ENCODE assay signal across 8 mouse cellular contexts in the genomic region with DNA sequence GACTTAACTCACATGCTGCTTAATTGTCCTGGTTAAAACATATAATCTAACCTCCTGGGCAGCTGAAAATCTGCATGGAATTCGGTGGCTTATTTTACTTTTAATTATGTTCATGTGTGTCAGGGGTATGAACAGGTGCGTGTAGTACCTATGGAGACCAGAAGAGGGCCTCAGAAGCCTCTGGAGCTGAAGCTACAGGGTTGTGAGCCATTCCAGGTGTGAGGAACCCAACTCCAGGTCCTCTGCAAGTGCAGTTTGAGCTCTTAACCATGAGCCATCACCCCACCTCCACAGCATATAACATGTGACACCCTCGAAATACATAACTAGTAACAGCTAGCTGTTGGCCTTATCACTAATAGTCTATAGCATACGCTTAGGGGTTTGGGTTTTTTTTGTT. TPM values are rescaled to one million over a fixed set of nuclear protein-coding genes. Genes with fewer than 3 reads are reported as not detected.
DNase-seq lines count a peak whose midpoint lies in the region.

No protein-coding gene starts in this region.

- peak; percentile 33 for DNase-seq in adrenal gland, postnatal 25 days
- DNase-seq in adrenal gland, adult 18-20 months (ENCODE audit: low spot score in 2 of 2): no peak
- peak; percentile 32 to 43 for DNase-seq in left cerebral cortex, postnatal 14 days (ENCODE audit: low spot score in 2 of 2)
- DNase-seq in left cerebral cortex, postnatal 25 days (ENCODE audit: low spot score in 2 of 2): no peak
- DNase-seq in ZHBTc4 (ENCODE audit: low read depth, low spot score): peak; percentile 76
- peak; percentile 35 to 74 for DNase-seq in kidney, postnatal 36 days
- DNase-seq in testis, postnatal 10 days (ENCODE audit: low spot score): peak; percentile 71
- no peak for DNase-seq in ovary, postnatal 36 days (ENCODE audit: low spot score)

- intact Hi-C loops in left cerebral cortex, postnatal 14 days (cut with DNase I): no loop called here
- intact Hi-C loops in left cerebral cortex, postnatal 25 days (cut with DNase I): loop anchor here (1.0 to 10.0 kb wide), 2 partner anchors 69 to 323 kb away; no protein-coding TSS in a partner anchor

RNA-seq across cellular contexts. Expression of a gene that starts 47.6 kb away (rescaled TPM):
- 110 and 136 TPM in 2 replicates for total RNA-seq in adrenal gland, postnatal 25 days (2021)
- 100 to 1,000 TPM in 1 of 2 experiments, 10 to 100 TPM in 1; 99.7 to 114 TPM for total RNA-seq in adrenal gland, adult 18-20 months (2021)
- total RNA-seq in left cerebral cortex, postnatal 14 days (2021): 100 to 1,000 TPM; 117 to 127 TPM
- 100 to 1,000 TPM; 106 to 109 TPM for total RNA-seq in left cerebral cortex, postnatal 25 days (2021)

Comparison
In these comparisons a context has a peak if more than half of its experiments do, and no peak if none do; other contexts are left out.
1. DNase-seq: peak in adrenal gland, postnatal 25 days (single experiment), left cerebral cortex, postnatal 14 days (2 of 2), ZHBTc4 (single experiment), kidney, postnatal 36 days (2 of 2) and testis, postnatal 10 days (single experiment); none in adrenal gland, adult 18-20 months (0 of 2), left cerebral cortex, postnatal 25 days (0 of 2) and ovary, postnatal 36 days (single experiment).